Mouse (Mus musculus): Measurements from ENCODE around the gene Hist1h2bb. TPM values are rescaled to one million over a fixed set of nuclear protein-coding genes. Genes with fewer than 3 reads are reported as not detected.
"Not testable (repeated sequence)": the region's sequence is repeated elsewhere in the genome, so short reads cannot be mapped to it uniquely, and the experiment has no call there.

Hist1h2bb gene
- polyA plus RNA-seq, 1 experiment from 2014 or later, result 3.8 TPM

DNA sequence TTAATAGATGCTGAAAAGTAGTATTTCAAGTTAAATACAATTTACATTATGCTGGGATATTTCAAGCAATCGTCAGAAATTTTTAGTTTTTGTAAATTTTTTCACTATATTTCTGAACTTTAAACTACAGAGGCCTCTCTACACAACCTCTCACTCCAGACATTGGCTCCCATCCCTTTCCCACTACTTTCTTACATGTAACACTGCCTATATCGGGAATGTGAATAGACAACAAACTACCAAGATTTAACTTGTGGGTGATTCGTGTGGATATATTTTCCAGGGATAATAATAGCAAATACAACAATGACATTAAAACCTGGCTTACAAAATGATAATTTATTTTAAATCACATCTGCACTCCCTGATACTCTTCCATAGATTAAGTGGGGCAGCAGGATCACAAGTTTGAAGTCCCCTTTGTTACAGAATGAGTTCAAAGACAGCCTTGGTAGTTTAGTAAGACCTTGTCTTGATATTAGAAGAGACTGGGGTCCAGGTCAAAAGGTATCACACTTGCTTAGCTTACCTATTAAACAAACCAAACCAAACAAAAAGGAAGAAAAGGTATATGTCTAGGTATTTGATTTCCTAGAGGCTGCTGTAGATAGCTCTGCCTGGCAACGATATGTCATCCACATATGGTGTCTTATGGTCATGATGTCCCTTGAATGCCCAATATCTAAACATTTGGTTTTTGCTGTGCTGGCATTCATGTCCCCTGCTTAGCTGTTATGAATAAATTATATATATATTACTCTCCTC, 7.0 kb downstream of the Hist1h2bb start:
- no peak for ATAC-seq (replicated peaks; ENCODE audit: low FRiP score)
- no peaks in the 10 kb centered on the region for H3K9me3 ChIP-seq (replicated peaks)
- peaks cover 6% of the 10 kb centered on the region for H3K4me1 ChIP-seq
- 56% methylated on average over 4 of the region's 4 CpGs for WGBS
- H3K9ac ChIP-seq, result no peak overlapping the region
- H3K27me3 ChIP-seq, result no peaks in the 10 kb centered on the region
- no peaks in the 10 kb centered on the region for H3K36me3 ChIP-seq
- peak overlapping the region; percentile 90 for H3K27ac ChIP-seq
- H3K4me2 ChIP-seq, result peak overlapping the region; percentile 57
- peak overlapping the region; percentile 44 for H3K4me3 ChIP-seq (replicated peaks)

DNA sequence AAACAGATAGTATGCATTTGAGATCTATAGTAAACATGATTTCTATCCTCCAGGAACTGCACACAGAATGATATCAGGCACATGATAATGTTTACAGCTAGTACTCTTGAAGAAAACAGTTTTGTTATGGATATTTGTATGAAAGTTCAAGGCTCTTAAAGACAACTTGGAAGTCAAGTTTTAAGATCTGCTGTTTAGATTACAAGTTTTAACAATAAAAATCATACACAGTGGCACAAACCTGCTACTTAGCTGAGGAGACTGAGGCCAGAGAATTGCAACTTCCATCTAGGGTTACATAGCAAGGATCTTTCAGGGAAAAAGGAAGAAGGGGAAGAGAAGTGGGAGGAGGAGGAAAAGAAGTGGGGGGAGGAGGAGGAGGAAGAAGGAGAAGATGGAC, 8.5 kb downstream of the Hist1h2bb start:
- no peak for ATAC-seq (replicated peaks; ENCODE audit: low FRiP score)
- Histone ChIP-seq H3K9ac (no peak overlapping the region), H3K36me3 (no peaks in the 10 kb centered on the region), H3K27ac (0 out of 2 replicates have a peak overlapping the region, but pooled peaks have one; percentile 10), H3K4me2 (no peak overlapping the region), H3K4me3 (replicated peaks) (no peak overlapping the region), H3K27me3 (no peaks in the 10 kb centered on the region), H3K9me3 (replicated peaks) (no peaks in the 10 kb centered on the region), H3K4me1 (peaks cover 7% of the 10 kb centered on the region)

DNA sequence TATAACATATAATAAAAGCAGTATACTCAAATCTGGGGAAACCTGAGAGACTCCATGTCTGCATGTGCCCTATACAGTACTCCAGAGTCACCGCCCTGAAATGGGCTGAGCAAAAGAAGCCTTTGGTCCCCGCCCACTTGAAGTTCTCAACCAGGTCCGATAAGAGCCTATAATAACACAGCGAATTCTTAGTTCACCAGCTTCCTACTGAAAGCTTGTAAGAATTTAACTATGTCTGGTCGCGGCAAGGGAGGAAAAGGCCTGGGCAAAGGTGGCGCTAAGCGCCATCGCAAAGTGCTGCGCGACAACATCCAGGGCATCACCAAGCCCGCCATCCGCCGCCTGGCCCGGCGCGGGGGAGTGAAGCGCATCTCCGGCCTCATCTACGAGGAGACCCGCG, 10.3 kb downstream of the Hist1h2bb start, which contains the start of gene Hist1h4b:
TSS of gene Hist1h4b (plus strand) at position 224 of the 400 bp plus-strand sequence.
- H3K27me3 ChIP-seq, result no peaks in the 10 kb centered on the region
- H3K27ac ChIP-seq, result peak within 1 kb of the TSS; percentile 97
- peak; percentile 79 for ATAC-seq (replicated peaks; ENCODE audit: low FRiP score)
- peaks cover 13% of the 10 kb centered on the region for H3K4me1 ChIP-seq
- H3K36me3 ChIP-seq, result no peaks in the 10 kb centered on the region
- WGBS, result under 1% methylated on average over 17 of the region's 22 CpGs
- peak within 1 kb of the TSS; percentile 46 for H3K4me3 ChIP-seq (replicated peaks)
- H3K9me3 ChIP-seq (replicated peaks), result no peaks in the 10 kb centered on the region
- peak within 1 kb of the TSS; percentile 59 for H3K9ac ChIP-seq
- peak within 1 kb of the TSS; percentile 70 for H3K4me2 ChIP-seq

DNA sequence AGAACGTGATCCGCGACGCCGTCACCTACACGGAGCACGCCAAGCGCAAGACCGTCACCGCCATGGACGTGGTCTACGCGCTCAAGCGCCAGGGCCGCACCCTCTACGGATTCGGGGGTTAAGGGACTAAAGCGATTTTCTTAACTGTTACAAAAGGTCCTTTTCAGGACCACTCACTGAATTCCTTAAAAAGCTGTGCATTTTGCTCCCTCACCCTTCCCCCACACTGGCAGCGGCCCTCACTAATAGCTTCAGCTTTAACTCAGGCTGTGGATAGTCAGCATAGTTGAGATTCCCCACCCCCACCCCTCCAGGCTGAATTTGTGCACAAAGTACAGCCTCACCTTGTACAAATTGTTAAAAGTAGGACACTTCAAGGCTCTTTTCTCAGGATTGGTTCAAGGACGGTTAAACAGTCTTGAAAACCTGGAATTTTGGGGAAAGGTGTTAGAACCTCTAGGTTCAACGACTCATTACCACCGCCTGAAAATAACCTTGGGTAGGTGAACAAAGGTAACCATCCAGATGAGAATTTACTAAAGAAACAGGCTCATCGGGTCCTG, 10.8 kb downstream of the Hist1h2bb start:
- H3K4me1 ChIP-seq, result peaks cover 13% of the 10 kb centered on the region
- H3K27me3 ChIP-seq, result no peaks in the 10 kb centered on the region
- H3K4me2 ChIP-seq, result peak overlapping the region; percentile 70
- no peak for ATAC-seq (replicated peaks; ENCODE audit: low FRiP score)
- H3K36me3 ChIP-seq, result no peaks in the 10 kb centered on the region
- H3K9ac ChIP-seq, result peak overlapping the region; percentile 59
- WGBS, result under 1% methylated on average over 23 of the region's 23 CpGs
- no peaks in the 10 kb centered on the region for H3K9me3 ChIP-seq (replicated peaks)
- peak overlapping the region; percentile 46 for H3K4me3 ChIP-seq (replicated peaks)
- peak overlapping the region; percentile 97 for H3K27ac ChIP-seq

DNA sequence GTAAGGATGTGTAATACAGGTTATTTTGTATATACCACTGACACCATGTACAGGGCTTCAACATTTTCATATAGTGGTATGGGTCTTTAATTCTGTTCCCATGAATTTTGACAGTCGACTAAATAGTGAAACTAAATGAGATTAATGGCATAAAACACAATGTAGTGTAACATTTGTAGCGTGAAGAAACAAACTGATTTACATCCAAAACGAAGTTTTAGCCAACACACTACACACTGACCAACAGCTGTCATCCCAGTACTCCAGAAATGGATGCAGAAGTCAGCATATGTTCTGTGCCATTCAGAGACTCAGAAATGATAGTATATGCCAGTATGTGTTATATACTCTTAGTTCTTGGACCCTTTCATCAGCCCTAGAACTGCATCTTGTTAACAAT, 11.4 kb downstream of the Hist1h2bb start:
- no peaks in the 10 kb centered on the region for H3K9me3 ChIP-seq (replicated peaks)
- H3K9ac ChIP-seq, result no peak overlapping the region
- WGBS, result 44% methylated on average over 3 of the region's 3 CpGs
- no peaks in the 10 kb centered on the region for H3K36me3 ChIP-seq
- peaks cover 16% of the 10 kb centered on the region for H3K4me1 ChIP-seq
- 0 out of 2 replicates have a peak overlapping the region, but pooled peaks have one; percentile 70 for H3K4me2 ChIP-seq
- peak overlapping the region; percentile 59 for H3K27ac ChIP-seq
- no peak overlapping the region for H3K4me3 ChIP-seq (replicated peaks)
- no peak for ATAC-seq (replicated peaks; ENCODE audit: low FRiP score)
- H3K27me3 ChIP-seq, result no peaks in the 10 kb centered on the region

DNA sequence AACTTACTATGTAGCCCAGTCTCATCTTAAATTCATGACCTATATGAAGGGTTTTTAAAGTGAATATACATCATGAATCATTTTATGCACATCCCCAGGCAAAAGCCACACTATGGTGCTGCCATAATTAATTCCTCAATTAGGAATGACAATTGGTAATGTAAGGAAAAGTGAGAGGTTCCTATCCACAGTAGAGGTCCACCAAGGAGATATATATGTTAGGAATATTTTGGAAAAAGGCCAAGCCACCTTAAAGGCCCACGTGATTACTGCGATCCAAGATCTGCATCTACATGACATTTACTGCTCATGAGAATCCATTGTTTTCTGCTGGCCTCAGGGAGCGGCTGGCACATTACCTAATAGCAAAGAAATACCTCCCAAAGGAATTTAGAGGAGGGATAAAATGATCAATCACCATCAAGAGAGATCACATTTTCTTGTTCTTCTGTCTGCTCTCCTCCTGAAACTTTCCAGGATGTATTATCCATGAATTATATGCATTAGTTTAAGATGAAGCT, 12.8 kb downstream of the Hist1h2bb start:
- 65% methylated on average over 3 of the region's 3 CpGs for WGBS
- Histone ChIP-seq H3K4me1 (peaks cover 25% of the 10 kb centered on the region), H3K4me2 (no peak overlapping the region), H3K27ac (no peak overlapping the region), H3K27me3 (no peaks in the 10 kb centered on the region), H3K9ac (no peak overlapping the region), H3K4me3 (replicated peaks) (no peak overlapping the region), H3K36me3 (no peaks in the 10 kb centered on the region), H3K9me3 (replicated peaks) (no peaks in the 10 kb centered on the region)
- no peak for ATAC-seq (replicated peaks; ENCODE audit: low FRiP score)

DNA sequence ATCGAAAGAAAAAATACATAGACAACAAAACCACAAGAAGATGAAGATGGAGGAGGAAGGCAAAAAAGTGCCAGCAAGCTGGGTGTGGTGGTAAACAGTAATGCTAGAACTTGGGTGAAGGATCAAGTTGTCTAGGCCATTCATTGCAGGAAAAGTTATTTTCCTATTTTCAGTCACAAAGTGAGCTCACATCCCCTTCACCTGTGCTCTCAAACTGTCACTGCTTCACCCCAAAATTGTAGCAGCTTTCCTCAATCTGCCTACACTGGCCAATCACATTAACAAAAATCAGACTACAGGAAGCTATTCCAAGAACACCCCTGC, 13.3 kb downstream of the Hist1h2bb start:
- H3K36me3 ChIP-seq, result no peaks in the 10 kb centered on the region
- peak overlapping the region; percentile 61 for H3K4me3 ChIP-seq (replicated peaks)
- H3K9me3 ChIP-seq (replicated peaks), result no peaks in the 10 kb centered on the region
- WGBS, result 72% methylated on average over 1 of the region's 1 CpGs
- H3K27me3 ChIP-seq, result no peaks in the 10 kb centered on the region
- peaks cover 31% of the 10 kb centered on the region for H3K4me1 ChIP-seq
- H3K27ac ChIP-seq, result peak overlapping the region; percentile 98
- H3K9ac ChIP-seq, result peak overlapping the region; percentile 54
- no peak for ATAC-seq (replicated peaks; ENCODE audit: low FRiP score)
- H3K4me2 ChIP-seq, result peak overlapping the region; percentile 85

DNA sequence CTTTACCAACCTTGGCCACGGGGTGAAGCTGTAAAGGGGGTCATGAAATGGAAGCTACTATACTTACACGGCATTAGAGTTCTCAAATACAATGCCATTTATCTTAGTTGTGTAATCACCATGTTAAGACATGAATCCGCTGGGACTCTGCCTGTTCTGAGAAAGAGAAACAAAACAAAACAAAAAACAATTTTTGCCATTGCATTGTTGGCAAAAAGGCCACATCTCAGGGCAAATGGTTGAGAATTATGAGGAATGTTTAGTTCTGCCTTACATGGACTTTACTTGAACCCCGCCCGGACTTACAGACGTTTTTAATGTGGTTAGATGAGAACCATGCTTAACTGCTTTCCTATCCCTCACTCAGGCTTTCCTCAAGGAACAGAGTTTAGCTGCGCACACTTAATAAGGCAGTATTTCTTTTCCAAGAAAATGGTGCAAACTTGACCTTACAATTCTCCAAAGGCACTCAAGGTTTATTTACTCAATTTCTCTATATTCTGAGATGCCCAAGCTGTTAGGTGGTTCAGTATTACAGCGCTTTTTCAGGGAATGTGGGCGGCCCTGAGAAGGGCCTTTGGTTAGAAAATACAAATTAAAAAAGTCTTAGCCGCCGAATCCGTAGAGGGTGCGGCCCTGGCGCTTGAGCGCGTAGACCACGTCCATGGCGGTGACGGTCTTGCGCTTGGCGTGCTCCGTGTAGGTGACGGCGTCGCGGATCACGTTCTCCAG, 13.9 kb downstream of the Hist1h2bb start:
- 1% methylated on average over 25 of the region's 27 CpGs for WGBS
- no peaks in the 10 kb centered on the region for H3K9me3 ChIP-seq (replicated peaks)
- no peaks in the 10 kb centered on the region for H3K27me3 ChIP-seq
- peaks cover 32% of the 10 kb centered on the region for H3K4me1 ChIP-seq
- peak overlapping the region; percentile 98 for H3K27ac ChIP-seq
- ATAC-seq (replicated peaks; ENCODE audit: low FRiP score), result no peak
- no peaks in the 10 kb centered on the region for H3K36me3 ChIP-seq
- H3K4me3 ChIP-seq (replicated peaks), result peak overlapping the region; percentile 61
- peak overlapping the region; percentile 54 for H3K9ac ChIP-seq
- peak overlapping the region; percentile 85 for H3K4me2 ChIP-seq

DNA sequence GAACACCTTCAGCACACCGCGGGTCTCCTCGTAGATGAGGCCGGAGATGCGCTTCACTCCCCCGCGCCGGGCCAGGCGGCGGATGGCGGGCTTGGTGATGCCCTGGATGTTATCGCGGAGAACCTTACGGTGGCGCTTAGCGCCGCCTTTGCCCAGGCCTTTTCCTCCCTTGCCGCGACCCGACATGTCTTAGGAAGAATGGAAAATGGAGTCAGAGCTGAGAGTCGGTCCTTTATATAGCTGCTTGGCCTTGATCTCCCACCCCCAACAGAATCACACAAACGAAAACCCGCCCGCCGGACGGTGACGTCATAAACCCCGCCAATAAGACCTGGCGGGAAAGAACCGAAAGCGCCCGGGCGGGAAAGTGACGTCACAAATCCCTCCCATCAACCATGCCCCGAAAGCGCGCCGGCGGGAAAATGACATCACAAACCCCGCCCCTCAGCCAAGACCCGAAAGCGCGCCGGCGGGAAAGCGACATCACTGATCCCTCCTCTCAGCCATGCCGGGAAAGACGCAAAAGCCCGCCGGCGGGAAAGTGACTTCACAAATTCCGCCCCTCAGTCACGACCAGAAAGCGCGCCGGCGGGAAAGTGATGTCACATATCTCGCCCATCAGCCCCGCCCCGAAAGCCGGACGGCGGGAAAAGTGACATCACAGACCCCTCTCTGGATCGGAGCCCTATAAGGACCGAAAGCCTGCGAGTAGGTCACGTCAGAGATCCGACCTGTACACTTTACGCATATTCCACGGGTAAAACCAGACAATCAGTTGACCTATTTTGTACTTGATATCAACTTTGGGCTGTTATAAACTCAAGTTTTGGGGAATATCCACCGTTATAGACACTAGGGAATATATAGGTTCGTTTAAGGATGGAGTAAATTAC, 14.7 kb downstream of the Hist1h2bb start, which contains the start of gene Hist1h4a:
TSS of gene Hist1h4a (minus strand) at position 259 of the 893 bp plus-strand sequence.
- Histone ChIP-seq H3K9me3 (replicated peaks) (no peaks in the 10 kb centered on the region), H3K36me3 (no peaks in the 10 kb centered on the region), H3K4me3 (replicated peaks) (peak within 1 kb of the TSS; percentile 61), H3K27me3 (no peaks in the 10 kb centered on the region), H3K4me2 (peak within 1 kb of the TSS; percentile 85), H3K9ac (peak within 1 kb of the TSS; percentile 61), H3K27ac (peak within 1 kb of the TSS; percentile 98), H3K4me1 (peaks cover 32% of the 10 kb centered on the region)
- peak; percentile 76 for ATAC-seq (replicated peaks; ENCODE audit: low FRiP score)
- WGBS, result under 1% methylated on average over 67 of the region's 72 CpGs

DNA sequence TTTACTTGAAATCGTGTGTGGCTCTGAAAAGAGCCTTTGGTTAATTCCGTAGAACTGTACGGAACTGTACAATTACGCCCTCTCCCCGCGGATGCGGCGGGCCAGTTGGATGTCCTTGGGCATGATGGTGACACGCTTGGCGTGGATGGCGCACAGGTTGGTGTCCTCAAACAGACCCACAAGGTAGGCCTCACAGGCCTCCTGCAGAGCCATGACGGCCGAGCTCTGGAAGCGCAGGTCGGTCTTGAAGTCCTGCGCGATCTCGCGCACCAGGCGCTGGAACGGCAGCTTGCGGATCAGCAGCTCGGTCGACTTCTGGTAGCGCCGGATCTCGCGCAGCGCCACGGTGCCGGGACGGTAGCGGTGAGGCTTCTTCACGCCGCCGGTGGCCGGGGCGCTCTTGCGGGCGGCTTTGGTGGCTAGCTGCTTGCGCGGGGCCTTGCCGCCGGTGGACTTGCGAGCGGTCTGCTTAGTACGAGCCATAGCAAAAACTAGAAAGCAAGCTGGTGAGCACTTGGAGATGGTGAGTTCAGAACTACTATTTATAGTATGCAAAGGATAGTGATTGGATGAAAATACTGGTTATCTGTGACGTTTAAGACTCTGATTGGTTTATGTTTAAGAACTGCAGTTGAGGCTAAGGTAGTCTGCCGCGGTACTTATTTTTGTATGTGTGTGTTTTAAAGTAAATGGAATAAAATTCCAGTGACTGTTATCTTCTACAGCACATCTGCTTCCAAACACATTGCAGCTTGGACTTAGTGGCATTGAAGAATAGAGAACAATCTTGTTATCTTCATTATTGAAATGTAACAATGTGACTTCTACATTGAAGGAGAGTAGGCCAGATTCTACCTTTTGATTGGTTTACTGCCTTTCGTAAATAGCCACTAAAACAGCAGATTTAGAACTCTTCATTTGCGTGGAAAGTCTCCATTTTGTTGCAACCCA, 15.6 kb downstream of the Hist1h2bb start, which contains the start of gene Hist1h3a:
TSS of gene Hist1h3a (minus strand) at position 516 of the 951 bp plus-strand sequence.
- H3K27ac ChIP-seq, result peak within 1 kb of the TSS; percentile 98

More for the DNA sequence above, 15.6 kb downstream of the Hist1h2bb start, which contains the start of gene Hist1h3a:
- Histone ChIP-seq H3K9ac (peak within 1 kb of the TSS; percentile 61), H3K4me1 (peaks cover 32% of the 10 kb centered on the region), H3K4me3 (replicated peaks) (peak within 1 kb of the TSS; percentile 61), H3K4me2 (peak within 1 kb of the TSS; percentile 85)
- peak; percentile 67 for ATAC-seq (replicated peaks; ENCODE audit: low FRiP score)
- not testable (repeated sequence) for H3K27me3 ChIP-seq; H3K9me3 ChIP-seq (replicated peaks); H3K36me3 ChIP-seq
- under 1% methylated on average over 31 of the region's 52 CpGs for WGBS

All from kidney, embryonic 15.5 days (tissue).